Mouse (Mus musculus): Measurements from ENCODE around the gene Map4k1.

Gene Map4k1

DNA sequence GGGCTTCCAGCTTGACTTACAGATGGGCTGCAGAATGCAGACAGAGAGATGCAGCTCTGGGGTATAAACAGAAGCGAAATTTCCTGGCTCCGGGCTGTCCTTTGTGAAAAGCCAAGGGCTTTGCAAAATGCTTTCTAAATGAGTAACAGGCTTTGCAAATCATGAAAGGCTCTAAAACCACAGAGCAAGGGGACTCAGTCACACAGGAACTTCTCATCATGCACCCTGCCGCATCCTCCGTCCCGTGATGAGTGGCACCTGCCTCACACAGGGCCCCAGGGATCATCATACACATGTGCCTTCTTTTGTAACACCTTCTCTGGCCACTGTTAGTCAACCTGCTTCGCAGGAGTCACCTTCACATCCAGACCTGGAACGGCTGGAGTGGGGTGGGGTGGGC, 43.7 kb downstream of the Map4k1 start:
- in situ Hi-C loops (cut with MboI, MseI) = no loop called here

DNA sequence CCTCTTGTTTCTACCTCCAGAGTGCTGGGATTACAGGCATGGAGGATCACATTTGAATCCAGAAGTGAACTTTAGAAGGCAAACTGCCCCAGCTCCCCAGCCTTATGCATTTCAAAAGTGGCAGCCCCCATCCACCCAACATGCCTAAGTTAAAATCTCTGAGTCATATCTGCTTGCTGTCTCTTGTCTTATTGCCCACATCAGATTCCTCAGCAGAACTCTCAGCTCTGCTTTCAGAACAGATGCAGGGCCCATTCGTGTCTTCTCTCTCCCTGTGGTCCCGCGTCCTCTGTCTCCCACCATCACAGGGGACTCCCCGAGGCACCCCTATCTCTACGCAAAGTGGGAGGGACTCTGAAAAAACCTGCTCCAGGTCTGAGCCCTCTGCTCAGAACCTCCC, 44.3 kb downstream of the Map4k1 start:
- in situ Hi-C loops (cut with MboI, MseI) = no loop called here

DNA sequence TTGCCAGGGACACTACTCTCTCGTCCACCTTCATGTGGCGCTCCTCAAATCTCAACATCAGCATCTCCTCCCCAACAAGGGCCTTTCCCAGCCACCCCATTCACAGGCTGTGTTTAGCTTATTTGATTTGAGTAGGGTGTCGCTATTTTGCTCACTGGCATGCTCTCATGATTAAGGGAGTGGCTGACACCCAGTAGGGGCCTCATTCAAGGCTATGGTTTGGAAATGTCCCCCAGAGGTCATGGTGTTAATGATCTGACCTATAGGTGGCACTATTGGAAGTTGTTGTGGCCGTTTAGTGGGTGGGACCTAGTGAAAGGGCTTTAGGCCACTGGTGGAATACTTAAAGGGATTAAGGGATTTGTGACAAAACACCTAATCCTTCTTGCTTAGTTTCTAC, 45.0 kb downstream of the Map4k1 start:
- in situ Hi-C loops (cut with MboI, MseI) = no loop called here

DNA sequence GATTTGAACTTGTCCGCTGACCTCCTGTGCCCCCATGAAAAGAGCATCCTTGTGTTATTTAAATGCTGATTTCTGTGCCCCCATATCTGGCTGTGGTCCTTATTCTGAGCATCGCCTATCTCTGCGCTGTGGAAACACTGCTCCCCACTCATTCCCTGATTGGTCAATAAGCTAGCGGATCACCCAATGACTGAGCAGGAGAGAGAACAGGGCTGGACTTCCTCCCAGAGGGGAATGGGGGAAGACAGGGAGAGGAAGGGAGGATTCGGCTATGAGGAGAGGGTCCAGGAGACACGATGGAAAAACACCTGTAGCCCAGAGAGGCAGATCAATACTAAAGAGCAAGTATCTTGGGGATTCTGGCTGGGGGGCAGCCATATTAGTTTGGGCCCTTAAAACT, 46.9 kb downstream of the Map4k1 start:
- in situ Hi-C loops (cut with MboI, MseI) = no loop called here

DNA sequence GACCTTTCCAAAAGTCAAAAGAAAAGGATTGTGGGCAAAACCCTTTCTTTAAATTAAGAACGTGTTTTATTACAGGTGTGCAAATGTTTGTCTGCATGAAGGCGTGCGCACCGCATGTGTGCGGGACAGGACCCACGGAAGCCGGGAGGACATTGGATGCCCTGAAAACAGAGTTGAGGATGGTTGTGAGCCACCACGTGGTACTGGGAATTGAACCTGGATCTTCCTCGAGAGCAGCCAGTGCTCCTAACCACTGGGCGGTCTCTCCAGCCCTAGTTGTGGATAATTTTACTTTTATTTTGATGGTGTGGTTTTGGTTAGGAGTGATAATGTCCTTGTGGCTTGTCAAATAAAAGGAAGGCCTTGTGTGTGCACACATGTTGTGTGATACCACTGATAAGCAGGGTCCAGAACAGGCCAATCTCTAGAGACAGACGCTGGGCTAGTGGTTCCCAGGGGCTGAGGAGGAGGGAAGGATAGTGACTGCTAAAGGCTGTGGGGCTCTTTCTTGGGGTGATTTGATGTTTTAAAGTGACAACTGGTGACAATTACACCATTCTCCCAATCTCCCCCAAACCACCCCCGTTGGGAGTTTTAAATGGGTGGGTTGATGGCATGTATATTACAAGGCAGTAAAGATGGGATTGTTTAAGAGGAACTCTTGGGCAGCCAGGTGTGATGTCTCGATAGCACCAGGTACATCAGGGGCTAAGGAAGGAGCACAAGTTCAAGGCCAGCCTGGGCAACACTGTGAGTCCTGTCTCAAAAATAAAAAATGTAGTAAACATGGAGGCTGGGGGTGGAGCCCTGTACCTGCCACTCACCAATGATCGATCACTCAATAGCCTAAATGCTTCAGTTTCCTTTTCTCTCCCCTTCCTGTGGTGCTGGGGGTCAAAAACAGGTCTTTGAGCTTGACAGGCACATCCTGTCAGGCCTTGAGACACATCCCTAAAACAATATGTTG, 48.1 kb downstream of the Map4k1 start:
- in situ Hi-C loops (cut with MboI, MseI) = loop anchor here (10.0 kb wide), 2 partner anchors 45 to 1365 kb away; partner anchors contain the start of genes Eif3k and Map4k1

DNA sequence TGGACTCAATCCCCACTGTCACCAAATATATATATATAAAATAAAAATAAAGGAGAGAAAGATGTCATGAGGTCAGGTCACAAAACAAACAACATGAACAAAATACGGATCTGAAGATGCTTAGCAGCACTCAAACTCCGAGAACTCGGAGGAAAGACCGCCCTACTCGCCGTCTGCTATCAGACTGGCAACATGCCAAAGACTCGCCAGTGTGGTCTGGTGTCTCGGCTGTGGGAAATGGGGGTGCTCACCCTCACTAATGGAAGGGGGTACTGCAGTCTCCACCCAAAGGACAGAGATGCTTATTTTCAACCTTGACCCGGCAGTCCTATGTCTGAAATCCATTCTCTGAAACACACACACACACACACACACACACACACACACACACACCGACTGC, 49.8 kb downstream of the Map4k1 start:
- in situ Hi-C loops (cut with MboI, MseI) = loop anchor here (10.0 kb wide), 2 partner anchors 47 to 1363 kb away; partner anchors contain the start of genes Eif3k and Map4k1

DNA sequence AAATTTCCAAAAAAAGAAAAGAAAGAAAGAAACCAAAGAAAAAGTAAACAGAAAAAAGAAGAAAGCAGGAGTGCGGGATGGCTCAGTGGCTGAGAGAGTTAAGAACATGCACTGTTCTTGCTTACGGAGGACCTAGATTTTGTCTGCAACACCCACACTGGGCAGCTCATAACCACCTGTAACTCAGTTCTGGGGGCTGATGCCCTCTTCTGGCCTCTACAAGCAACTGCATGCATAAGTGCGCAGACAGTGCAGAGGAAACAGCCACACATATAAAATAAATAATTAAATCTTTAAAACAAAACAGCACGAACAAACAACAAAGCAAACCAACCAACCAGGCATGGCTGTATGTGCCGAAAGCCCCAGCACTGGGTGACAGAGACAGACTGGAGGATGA, 50.8 kb downstream of the Map4k1 start:
- in situ Hi-C loops (cut with MboI, MseI) = loop anchor here (10.0 kb wide), 2 partner anchors 48 to 1362 kb away; partner anchors contain the start of genes Eif3k and Map4k1

DNA sequence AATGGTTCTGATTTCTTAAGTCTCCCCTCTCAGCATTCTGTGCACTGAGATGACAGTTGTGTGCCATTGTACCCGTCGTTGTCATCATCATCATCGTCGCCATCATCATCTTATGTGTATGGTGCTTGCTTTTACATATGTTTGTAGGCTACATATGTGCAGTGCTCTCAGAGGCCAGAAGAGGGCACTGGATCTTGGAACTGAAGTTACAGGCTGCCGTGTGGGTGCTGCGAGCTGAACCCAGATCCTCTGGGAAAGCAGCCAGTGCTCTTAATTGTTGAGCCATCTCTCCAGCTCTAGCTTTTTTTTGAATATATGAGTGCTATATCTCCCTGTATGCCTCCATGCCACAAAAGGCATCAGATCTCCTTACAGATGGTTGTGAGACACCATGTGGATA, 55.4 kb downstream of the Map4k1 start:
- in situ Hi-C loops (cut with MboI, MseI) = loop anchor here (10.0 kb wide), 2 partner anchors 52 to 1358 kb away; partner anchors contain the start of genes Eif3k and Map4k1

DNA sequence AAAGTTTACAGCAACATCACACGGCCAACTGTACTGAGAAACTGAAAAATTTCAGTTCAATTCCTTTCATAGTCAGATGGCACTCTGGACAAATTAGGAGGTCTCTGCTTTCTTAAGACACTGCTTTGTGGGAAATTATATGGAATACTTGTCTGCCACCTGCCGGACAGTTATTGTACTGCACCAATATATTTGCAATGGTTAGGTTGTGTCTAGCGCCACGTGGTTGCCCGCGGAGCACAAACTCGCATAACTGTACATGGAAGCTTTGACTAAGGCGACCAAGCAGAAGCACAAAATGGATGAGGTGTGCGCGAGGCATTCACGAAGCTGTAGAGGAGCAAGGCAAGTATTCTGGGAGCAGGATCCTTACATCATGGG, 57.7 kb downstream of the Map4k1 start:
- in situ Hi-C loops (cut with MboI, MseI) = loop anchor here (10.0 kb wide), 2 partner anchors 55 to 1355 kb away; partner anchors contain the start of genes Eif3k and Map4k1

DNA sequence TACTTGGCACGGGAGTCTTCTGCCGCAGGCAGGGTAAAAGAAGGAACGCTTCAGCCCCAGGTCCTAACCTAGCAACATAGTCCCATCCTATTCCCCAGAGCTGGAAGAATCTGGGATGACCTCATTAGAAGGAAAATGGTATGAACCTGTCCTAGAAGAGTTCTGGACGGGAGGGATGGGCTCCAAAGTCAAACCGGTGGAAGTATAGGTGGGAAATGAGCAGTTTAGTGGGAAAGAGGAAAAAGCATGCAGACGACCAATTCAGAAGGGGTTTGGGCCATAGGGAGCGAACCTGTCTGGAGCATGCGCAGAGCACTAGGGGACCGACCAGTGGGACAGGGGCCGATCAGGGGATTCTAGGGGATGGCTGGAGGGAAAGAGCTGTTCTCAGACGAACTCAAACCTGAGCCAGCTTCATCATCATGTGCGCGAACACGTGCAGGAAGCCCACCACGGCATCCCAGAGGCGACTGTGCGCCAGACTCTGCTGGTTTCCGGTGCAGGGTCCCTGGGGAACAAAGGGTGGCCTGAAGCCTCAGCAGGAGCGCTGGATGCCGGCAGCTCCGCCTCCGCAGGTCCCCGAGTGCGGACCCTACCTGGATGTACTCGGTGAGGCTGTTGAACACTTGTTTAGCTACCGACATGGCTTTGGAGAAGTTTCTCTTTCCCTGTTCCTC, 58.3 kb downstream of the Map4k1 start:
- in situ Hi-C loops (cut with MboI, MseI) = loop anchor here (10.0 kb wide), 2 partner anchors 55 to 1355 kb away; partner anchors contain the start of genes Eif3k and Map4k1

DNA sequence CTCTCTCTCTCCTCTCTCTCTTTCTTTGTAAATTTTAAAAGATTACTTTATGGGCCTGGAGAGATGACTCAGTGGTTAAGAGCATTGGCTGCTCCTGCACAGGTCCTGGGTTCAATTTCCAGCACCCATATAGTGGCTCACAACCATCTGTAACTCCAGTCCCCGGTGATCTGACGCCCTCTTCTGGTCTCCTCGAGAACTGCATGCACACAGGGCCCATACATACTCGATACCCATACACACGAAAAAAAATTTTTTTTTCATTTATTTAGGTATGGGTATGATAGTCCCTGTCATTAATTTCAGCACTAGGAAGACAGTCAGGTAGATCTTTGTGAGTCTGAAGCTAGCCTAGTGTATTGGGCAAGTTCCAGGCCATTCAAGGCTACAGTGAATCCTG, 59.3 kb downstream of the Map4k1 start:
- in situ Hi-C loops (cut with MboI, MseI) = no loop called here

DNA sequence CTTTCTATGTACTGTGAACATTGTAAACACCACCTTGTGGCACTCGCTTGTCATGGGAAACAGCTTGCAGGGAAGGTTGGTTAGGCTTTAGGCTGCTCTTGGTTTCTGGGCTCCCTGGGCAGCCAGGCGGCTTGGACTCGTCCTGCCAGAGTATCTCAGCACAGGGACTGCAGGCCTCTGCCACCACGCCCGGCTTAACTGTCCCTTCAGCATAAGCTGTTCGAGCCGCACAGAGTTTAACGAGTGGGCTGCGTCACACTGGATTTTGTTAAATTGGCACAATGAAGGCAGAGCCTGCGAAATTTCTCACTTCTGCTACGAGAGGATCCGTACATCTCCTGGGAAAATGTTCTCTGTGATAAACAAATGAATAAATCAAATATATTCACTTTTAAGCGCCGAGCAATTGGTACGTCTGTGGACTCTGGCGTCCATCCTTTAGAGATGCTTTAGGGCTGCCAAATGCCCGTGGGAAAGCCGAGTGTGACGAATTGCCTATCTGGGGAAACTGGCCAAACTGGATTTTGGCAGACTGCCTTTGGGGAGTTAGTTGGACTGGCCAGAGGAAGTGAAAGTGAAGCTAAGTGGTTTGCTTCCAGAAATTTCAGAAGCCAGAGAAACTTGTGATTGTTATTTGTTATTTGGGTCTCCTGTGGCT, 61.3 kb downstream of the Map4k1 start:
- in situ Hi-C loops (cut with MboI, MseI) = no loop called here

DNA sequence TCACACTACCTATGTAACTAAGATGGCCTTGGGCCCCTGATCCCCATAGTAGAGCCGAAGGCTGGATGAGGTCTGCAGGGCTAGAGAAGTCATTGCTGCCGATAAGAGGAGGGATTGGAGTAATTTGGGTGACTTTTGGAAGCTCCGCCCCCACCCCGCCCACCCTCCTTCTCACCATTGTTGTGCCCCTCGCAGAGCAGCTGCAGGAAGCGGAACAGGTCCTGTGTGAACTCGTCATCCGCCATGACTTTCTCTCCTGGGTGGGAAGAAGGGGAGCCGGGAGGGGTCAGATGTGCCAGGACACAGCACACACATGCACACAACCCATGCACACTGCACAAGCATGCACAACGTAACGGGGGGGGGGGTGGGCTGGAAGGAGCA, 61.8 kb downstream of the Map4k1 start:
- in situ Hi-C loops (cut with MboI, MseI) = no loop called here

DNA sequence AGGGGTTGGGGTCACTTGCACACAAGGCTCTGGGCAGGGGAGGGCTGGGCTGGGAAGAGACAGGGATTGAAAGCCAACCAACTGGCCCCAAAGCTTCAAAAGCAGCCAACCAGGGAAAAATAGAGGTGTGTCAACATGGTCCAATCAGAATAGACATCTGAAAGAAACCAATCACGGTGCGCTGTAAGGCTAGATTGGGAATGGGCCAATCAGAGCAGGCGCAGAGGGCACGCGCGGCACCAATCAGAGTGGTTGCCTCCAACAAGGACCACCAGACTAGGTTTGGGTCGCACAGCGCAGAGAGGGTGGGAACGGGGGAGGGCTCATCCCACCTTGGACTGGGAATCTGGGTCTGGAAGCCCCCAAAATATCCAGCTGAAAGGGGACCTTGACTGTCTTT, 62.5 kb downstream of the Map4k1 start:
- in situ Hi-C loops (cut with MboI, MseI) = no loop called here

DNA sequence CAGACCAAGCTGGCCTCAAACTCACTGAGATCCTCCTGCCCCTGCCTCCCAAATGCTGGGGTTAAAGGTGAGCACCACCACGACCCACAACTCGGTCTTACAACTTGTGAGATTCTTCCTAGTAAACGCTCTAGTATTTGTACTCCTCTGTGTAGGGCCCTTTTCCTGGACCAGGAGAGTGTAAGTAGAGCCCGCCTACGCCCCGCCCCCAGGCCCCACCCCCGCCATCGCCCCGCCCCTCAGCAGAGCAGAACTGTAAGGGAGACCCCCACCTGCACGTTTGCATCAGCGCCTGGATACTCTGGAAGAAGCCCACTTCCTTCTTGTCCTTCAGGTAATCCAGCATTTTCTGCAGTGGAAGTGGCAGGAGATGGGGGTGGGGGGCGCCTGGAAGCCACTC, 64.7 kb downstream of the Map4k1 start:
- in situ Hi-C loops (cut with MboI, MseI) = no loop called here

DNA sequence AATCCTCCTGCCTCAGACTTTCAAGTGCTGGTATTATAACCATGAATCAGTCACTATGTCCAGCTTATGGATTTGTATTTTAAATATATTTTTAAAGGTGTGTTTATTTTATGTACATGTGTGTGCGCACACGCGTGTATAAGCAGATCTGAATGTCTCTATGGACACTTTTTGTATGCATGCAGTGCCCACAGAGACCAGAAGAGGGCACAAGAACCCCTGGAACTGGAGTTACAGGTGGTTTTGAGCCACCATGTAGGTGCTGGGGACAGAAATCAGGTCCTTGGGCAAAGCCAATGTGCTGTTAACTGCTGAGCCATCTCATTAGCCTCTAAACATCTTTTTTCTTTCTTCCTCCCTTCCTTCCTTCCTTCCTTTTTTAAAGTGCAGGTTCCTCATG, 66.2 kb downstream of the Map4k1 start:
- in situ Hi-C loops (cut with MboI, MseI) = no loop called here

DNA sequence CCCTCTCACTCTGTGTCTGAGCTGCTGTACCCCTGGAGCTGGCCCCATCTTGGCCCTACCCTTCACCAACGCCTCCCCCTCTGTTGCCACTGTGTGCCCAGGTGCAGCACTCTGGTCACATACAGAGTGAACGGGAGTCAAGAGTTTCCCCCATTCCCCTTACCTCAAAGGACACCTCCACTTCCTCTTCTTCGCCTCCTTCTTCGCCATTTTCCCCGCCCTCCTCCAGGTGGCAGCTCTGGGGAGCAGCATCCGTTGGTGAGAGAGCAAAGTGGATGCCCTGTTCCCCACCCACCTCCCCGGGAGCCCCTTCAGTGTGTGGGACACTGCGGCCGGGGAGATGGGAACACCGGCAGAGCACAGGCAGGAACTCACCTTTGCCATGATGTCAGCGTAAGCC, 66.8 kb downstream of the Map4k1 start:
- in situ Hi-C loops (cut with MboI, MseI) = no loop called here

DNA sequence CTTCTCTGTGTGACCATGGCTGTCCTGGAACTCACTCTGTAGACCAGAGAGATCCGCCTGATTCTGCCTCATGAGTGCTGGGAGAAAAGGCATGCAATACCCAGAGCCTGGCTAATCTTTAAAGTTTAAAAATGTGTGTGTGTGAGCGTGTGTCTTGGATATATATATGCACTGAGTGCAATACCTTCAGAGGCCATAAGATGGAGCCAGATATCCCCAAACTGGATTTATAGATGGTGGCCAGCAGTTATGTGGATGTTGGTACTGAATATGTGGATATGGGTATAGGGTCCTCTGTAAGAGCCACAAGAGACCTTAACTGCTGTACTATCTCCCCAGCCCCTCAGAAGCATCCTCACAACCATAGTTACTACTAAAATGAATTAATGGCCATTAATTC, 68.9 kb downstream of the Map4k1 start:
- in situ Hi-C loops (cut with MboI, MseI) = loop anchor here (5.0 kb wide), 1 partner anchor 37 kb away; no protein-coding TSS in a partner anchor

DNA sequence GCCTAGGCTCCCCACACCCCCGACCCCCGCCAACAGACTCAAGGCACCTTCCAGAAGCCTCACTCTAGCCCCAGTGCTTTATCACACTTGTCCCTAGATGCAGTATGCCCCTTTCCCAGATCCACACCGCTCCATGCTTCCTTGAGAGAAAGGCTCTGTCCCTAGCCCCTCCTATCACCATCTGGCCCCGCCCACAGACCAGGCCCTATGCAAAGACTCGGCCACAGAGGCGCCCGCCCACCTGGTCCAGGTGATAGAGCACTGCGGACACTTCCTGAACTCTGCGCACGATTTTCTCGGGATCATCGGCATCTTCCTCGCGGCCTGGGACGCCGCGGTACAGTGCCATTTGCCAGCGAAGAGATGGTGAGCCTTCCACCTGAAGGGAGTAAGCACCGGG, 71.0 kb downstream of the Map4k1 start:
- in situ Hi-C loops (cut with MboI, MseI) = loop anchor here (5.0 kb wide), 1 partner anchor 34 kb away; no protein-coding TSS in a partner anchor
